Mouse (Mus musculus) thymus, adult 2 months (tissue): ENCODE measurements around the gene Tradd. TPM values are rescaled to one million over a fixed set of nuclear protein-coding genes. Genes with fewer than 3 reads are reported as not detected.

ENCODE experiments used
- DNase-seq: peaks from one replicate; pipeline ENCODE4 v3.0.0; 2021
- H3K27ac ChIP-seq: fragments of 200-500 bp; 2 replicates; pipeline ENCODE4 v1.5.1; 2012; ENCODE audit warnings: low read length, control low read depth; ENCODE audit not compliant: control insufficient read depth, insufficient read depth
- H3K27me3 ChIP-seq: fragments of 200-500 bp; 2 replicates; pipeline ENCODE4 v1.6.1; 2012; ENCODE audit warnings: mild to moderate bottlenecking, low read length, moderate library complexity, mixed read lengths; ENCODE audit not compliant: control insufficient read depth, insufficient read depth
- H3K36me3 ChIP-seq: fragments of 200-500 bp; 2 replicates; pipeline ENCODE4 v1.6.1; 2012; ENCODE audit warnings: mild to moderate bottlenecking, low read length, moderate library complexity; ENCODE audit not compliant: control insufficient read depth, insufficient read depth
- H3K4me1 ChIP-seq: fragments of 200-500 bp; replicated peaks from 2 replicates; pipeline ENCODE4 v1.6.1; 2012; ENCODE audit warnings: low read length; ENCODE audit not compliant: control insufficient read depth, insufficient read depth
- H3K4me3 ChIP-seq: fragments of 200-500 bp; 2 replicates; pipeline ENCODE4 v1.5.1; 2012; ENCODE audit warnings: mild to moderate bottlenecking, low read length, control low read depth, moderate library complexity; ENCODE audit not compliant: control insufficient read depth, insufficient read depth
- CTCF ChIP-seq: fragments of 200-500 bp; IDR thresholded peaks from 2 replicates; pipeline ENCODE4 v1.5.1; 2012; ENCODE audit warnings: mild to moderate bottlenecking, control low read depth, low read length, moderate library complexity, borderline replicate concordance; ENCODE audit not compliant: control insufficient read depth, poor library complexity, insufficient read depth; ENCODE audit errors: extremely low read depth
- POLR2A ChIP-seq: fragments of 200-500 bp; IDR thresholded peaks from 2 replicates; pipeline ENCODE4 v1.6.1; 2012; ENCODE audit warnings: mild to moderate bottlenecking, low read length, control low read depth, moderate library complexity; ENCODE audit not compliant: control insufficient read depth, poor library complexity, insufficient read depth; ENCODE audit errors: extremely low read depth
- WGBS: fragments of 180-500 bp; shearing (Covaris S2); methylation state at CpG from one replicate; pipeline ENCODE4 v1.1.7; 2018; 5-methylcytosine and 5-hydroxymethylcytosine counted together
- polyA plus RNA-seq: library from polyadenylated mRNA; depleted of rRNA; stranded (reverse); fragments of >200 nt; gene quantifications from 2 replicates; pipeline ENCODE4 v1.2.3, GENCODE M21; 2012

Tradd gene
- polyA plus RNA-seq, 1 experiment, result 40.4 TPM

DNA sequence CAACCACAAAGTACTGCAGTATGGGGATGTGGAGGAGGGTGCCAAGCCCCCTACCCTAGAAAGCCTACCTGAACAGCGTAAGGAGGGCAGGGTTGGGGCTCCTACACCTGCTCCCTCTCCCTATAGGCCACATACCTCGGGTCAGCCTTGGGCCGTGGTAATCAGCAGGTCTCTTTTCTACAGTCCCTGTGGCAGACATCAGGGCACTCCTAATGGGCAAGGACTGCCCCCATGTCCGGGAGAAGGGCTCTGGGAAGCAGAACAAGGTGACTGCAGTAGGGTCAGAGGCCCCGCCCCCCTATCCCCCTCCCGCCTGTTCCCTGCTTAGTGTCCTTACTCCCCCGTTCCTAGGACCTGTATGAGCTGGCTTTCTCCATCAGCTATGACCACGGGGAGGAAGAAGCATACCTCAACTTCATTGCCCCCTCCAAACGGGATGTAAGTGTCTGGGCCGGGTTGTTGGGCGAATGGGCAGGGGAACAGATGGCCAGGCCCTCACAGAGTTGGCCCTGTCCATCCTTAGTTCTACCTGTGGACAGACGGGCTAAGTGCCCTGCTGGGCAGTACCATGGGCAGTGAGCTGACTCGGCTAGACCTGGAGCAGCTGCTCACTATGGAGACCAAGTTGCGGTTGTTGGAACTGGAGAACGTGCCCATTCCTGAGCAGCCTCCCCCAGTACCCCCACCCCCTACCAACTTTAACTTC, 44.9 kb upstream of the Tradd start:
- Histone ChIP-seq H3K36me3 (no peaks in the 10 kb centered on the region; the same call in 1 of the 2 replicates), H3K4me1 (peaks cover 34% of the 10 kb centered on the region)
- 95% methylated on average over 15 of the region's 15 CpGs for WGBS

DNA sequence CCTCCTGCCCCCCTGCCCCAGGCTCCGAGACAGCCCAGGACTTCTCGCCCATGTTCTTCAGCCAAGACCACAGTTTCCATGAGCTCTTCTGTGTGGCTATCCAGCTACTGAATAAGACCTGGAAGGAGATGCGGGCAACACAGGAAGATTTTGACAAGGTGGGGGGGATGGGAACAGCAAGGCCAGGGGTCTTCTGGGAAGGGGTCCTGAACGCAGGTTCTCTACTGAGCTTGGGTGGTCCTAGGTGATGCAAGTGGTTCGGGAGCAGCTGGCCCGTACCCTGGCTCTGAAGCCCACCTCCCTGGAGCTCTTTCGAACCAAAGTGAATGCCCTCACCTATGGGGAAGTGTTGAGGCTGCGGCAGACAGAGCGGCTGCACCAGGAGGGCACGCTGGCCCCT, 44.0 kb upstream of the Tradd start:
- Histone ChIP-seq H3K4me3 (no peak overlapping the region), H3K27me3 (no peaks in the 10 kb centered on the region), H3K4me1 (peaks cover 43% of the 10 kb centered on the region), H3K27ac (no peak overlapping the region), H3K36me3 (peaks cover 6% of the 10 kb centered on the region; the same call in 1 of the 2 replicates)
- no peak for TF ChIP-seq CTCF
- no peak for TF ChIP-seq POLR2A
- no peak for DNase-seq
- 97% methylated on average over 10 of the region's 10 CpGs for WGBS

More for the DNA sequence above, 44.9 kb upstream of the Tradd start:
- Histone ChIP-seq H3K27me3 (no peaks in the 10 kb centered on the region), H3K4me3 (no peak overlapping the region), H3K27ac (no peak overlapping the region)
- no peak for TF ChIP-seq POLR2A
- TF ChIP-seq CTCF, result no peak
- no peak for DNase-seq

DNA sequence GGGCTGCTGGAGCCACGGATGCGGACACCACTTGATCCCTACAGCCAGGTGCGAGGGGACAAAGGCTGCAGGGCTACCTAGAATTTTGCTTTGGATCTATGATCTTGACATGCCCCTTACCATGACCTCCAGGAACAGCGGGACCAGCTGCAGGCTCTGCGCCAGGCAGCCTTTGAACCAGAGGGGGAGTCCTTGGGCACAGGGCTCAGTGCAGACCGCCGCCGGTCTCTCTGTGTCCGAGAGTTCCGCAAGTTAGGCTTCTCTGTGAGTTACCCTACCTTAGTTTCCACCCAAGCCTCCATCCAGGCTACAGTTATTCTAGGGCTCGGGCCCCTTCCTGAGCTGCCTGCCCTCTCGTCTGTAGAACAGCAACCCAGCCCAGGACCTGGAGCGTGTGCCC, 43.3 kb upstream of the Tradd start:
- DNase-seq, result no peak
- peaks cover 13% of the 10 kb centered on the region for H3K36me3 ChIP-seq
- TF ChIP-seq CTCF, result no peak
- TF ChIP-seq POLR2A, result no peak
- no peak overlapping the region for H3K27ac ChIP-seq
- peaks cover 45% of the 10 kb centered on the region for H3K4me1 ChIP-seq
- H3K27me3 ChIP-seq, result no peaks in the 10 kb centered on the region
- H3K4me3 ChIP-seq, result no peak overlapping the region
- 98% methylated on average over 13 of the region's 13 CpGs for WGBS

DNA sequence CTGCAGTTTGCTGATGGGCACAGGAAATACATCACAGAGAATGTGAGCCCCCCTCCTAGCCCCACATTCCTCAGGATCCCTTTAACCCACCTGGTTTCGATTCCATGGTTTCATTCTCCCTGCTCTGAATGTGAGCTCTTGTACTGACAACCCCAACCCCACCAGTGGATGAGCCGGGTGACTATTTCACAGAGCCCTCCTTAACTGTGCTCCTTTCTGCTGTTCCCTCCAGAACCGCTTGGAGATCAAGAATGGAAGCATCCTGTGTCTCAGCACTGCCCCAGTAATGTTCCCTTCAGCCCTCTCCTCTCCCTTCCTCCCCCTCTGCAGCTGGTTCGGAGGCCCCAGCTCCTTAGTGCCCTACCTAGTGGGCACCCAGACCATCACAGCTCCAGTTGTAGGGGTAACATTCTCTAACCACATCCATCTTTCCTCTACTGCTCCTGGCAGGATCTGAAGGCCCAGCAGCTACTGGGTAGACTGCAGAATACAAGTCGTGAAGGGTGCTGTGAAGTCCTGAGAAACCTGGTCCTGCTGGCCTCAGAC, 41.8 kb upstream of the Tradd start:
- H3K4me1 ChIP-seq, result peaks cover 45% of the 10 kb centered on the region
- peaks cover 26% of the 10 kb centered on the region for H3K36me3 ChIP-seq
- H3K27ac ChIP-seq, result peak overlapping the region; percentile 53; the same call in 1 of the 2 replicates
- TF ChIP-seq POLR2A, result no peak
- no peak for TF ChIP-seq CTCF
- no peaks in the 10 kb centered on the region for H3K27me3 ChIP-seq
- no peak overlapping the region for H3K4me3 ChIP-seq
- no peak for DNase-seq
- WGBS, result 52% methylated on average over 5 of the region's 5 CpGs

DNA sequence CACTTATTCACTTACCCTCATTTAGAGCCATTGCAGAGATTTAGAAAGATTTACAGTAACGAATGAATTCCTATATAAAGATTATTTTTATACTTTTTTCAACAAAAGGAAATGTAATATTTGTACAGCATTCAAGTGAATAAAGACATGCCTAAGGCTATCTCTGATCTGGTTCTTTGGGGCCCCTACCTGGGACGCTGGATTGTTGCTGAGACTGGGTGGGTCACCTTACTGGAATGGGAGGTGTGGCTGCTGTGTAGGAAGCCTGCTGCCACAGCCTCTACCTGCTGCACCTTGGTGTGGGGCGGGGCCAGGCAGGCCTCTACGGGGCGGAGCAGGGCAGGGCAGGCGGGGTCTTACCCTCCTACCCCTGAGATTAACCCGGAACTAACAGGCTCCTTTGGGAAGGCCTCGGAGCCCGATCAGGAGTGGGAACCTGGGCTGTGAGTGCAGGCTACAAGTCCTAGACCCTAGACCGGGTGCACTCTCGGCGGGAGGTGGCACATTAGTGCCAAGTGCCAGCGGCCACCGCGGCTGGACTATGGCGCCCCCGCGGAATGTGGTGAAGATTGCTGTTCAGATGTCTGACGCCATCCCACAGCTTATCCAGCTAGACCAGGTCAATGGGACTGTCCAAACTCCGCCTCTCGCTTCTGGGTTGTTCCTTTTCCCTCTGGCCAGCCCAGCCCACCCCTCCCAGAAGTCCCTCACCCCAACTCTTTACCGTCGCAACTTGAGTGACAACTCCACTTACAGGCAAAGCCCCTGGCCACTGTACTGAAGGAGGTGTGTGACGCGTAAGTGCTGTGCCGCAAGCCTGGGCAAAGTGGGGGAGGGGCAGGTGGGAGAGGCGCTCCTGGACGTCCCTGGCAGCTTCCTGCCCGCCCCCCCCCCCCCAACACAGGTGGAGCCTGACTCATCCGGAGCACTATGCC, 41.1 kb upstream of the Tradd start, which contains the start of gene Elmo3:
Gene Elmo3 (plus strand): TSS at position 391 of the 935 bp plus-strand sequence.
- DNase-seq, result peak; percentile 63
- Histone ChIP-seq H3K27ac (peak within 1 kb of the TSS; percentile 53; the same call in 1 of the 2 replicates), H3K4me1 (peaks cover 45% of the 10 kb centered on the region), H3K36me3 (peaks cover 30% of the 10 kb centered on the region), H3K27me3 (no peaks in the 10 kb centered on the region), H3K4me3 (peak within 1 kb of the TSS; percentile 34)
- TF ChIP-seq POLR2A, result no peak
- TF ChIP-seq CTCF, result no peak
- WGBS, result 23% methylated on average over 28 of the region's 30 CpGs

DNA sequence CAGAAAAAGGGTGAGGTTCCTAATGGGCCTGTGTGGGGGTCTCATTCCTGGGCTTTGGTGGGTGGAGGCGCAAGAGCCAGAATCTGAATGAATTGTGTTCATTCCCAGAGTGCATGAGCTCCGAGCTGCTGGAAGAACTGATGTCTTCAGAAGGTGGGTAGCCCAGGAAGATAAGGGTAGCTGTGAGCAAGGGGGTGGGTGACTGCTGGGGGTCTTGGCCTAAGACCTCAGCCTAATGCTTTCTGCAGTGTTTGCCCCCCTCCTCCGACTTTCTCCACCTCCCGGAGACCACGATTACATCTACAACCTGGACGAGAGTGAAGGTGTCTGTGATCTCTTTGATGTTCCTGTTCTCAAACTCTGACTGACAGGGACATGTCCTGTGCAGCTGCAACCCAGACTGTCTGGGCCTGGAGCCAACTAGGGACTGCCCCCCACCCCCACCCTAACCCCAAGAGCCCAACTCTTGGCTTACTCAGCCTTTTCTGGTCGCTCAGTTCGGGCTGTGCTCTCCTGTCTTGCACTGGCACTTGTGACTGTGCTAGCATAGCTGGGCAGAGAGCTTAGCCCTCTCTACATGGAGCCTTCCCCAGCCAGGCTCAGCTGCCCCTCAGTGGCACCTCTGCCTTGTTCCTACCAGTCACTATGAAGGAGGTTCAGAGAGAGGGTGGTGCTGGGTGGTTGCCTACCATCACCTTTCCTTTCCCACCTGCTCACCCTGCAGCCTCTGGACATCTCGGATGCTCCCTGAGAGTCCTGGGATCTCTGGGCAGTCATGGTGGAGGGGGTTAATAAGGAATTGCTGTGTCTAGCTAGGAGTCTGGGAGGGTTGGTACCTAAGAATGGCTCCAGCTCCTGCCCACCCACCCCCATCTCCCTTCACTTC, 40.2 kb upstream of the Tradd start:
- no peaks in the 10 kb centered on the region for H3K27me3 ChIP-seq
- peaks cover 39% of the 10 kb centered on the region for H3K36me3 ChIP-seq
- H3K27ac ChIP-seq, result peak overlapping the region; percentile 42
- peaks cover 51% of the 10 kb centered on the region for H3K4me1 ChIP-seq
- TF ChIP-seq CTCF (no peak), POLR2A (no peak)
- 29% methylated on average over 9 of the region's 9 CpGs for WGBS
- DNase-seq, result no peak
- H3K4me3 ChIP-seq, result no peak overlapping the region
